Mouse (Mus musculus) limb, embryonic 14.5 days (tissue): ENCODE measurements around the gene Kctd17. TPM values are rescaled to one million over a fixed set of nuclear protein-coding genes. Genes with fewer than 3 reads are reported as not detected.

ENCODE experiments used
- ATAC-seq: fragments of 200-750 bp; cut with Nextera tagmentation; 2 replicates; pipeline ENCODE4 v1.8.0; 2017; ENCODE audit warnings: low read depth, moderate number of reproducible peaks, moderate TSS enrichment; ENCODE audit not compliant: low FRiP score
- DNase-seq: peaks from one replicate; pipeline ENCODE4 v3.0.0-alpha.2; 2015; ENCODE audit warnings: low spot score
- H3K27ac ChIP-seq: fragments of 300-500 bp; sonication (generic); replicated peaks from 2 replicates; pipeline ENCODE4 v1.5.1; 2014; ENCODE audit warnings: low read depth, mild to moderate bottlenecking, low read length, moderate library complexity, mixed read lengths
- H3K27me3 ChIP-seq: fragments of 300-500 bp; sonication (generic); 2 replicates; pipeline ENCODE4 v1.6.1; 2014; ENCODE audit warnings: low read length, mixed read lengths; ENCODE audit not compliant: control insufficient read depth, insufficient read depth
- H3K36me3 ChIP-seq: fragments of 300-500 bp; sonication (generic); 2 replicates; pipeline ENCODE4 v1.6.1; 2014; ENCODE audit warnings: mild to moderate bottlenecking, low read length, moderate library complexity, mixed read lengths; ENCODE audit not compliant: control insufficient read depth, insufficient read depth
- H3K4me1 ChIP-seq: fragments of 300-500 bp; sonication (generic); 2 replicates; pipeline ENCODE4 v1.6.1; 2014; ENCODE audit warnings: antibody characterized with exemption, low read length, mixed read lengths; ENCODE audit not compliant: control insufficient read depth, insufficient read depth
- H3K4me2 ChIP-seq: fragments of 300-500 bp; sonication (generic); replicated peaks from 2 replicates; pipeline ENCODE4 v1.6.1; 2014; ENCODE audit warnings: low read depth, mild to moderate bottlenecking, low read length, moderate library complexity; ENCODE audit not compliant: severe bottlenecking
- H3K4me3 ChIP-seq: fragments of 300-500 bp; sonication (generic); replicated peaks from 2 replicates; pipeline ENCODE4 v1.5.1; 2014; ENCODE audit warnings: low read length
- H3K9ac ChIP-seq: fragments of 300-500 bp; sonication (generic); 2 replicates; pipeline ENCODE4 v1.6.1; 2014; ENCODE audit warnings: mild to moderate bottlenecking, low read depth, low read length, moderate library complexity; ENCODE audit not compliant: severe bottlenecking
- H3K9me3 ChIP-seq: fragments of 300-500 bp; sonication (generic); 2 replicates; pipeline ENCODE4 v1.6.1; 2016; ENCODE audit warnings: low read length; ENCODE audit not compliant: control insufficient read depth
- POLR2A ChIP-seq: fragments of 200-500 bp; IDR thresholded peaks from 2 replicates; pipeline ENCODE4 v1.8.0; 2012; ENCODE audit warnings: inconsistent platforms, mild to moderate bottlenecking, moderate library complexity, borderline replicate concordance; ENCODE audit not compliant: insufficient read depth, insufficient read length; ENCODE audit errors: extremely low read depth
- WGBS: fragments of 180-500 bp; shearing (Covaris S2); extraction: QIAGEN DNeasy Blood & Tissue Kit; methylation state at CpG from one replicate; pipeline ENCODE4 v1.1.7; 2014; 5-methylcytosine and 5-hydroxymethylcytosine counted together
- polyA plus RNA-seq, 2 experiments: library from polyadenylated mRNA; depleted of rRNA in 1 of 2; stranded (reverse) in 1 of 2; unstranded in 1 of 2; fragments of >200 nt; fragmentation: Nextera tagmentation in 1 of 2; extraction: Ambion mirVana in 1 of 2; gene quantifications; 2 replicates each; pipeline versions ENCODE4 v1.2.1 to v1.2.3; 2012 to 2014

The Kctd17 gene
- polyA plus RNA-seq, 2 experiments = 47.9 to 149 TPM

DNA sequence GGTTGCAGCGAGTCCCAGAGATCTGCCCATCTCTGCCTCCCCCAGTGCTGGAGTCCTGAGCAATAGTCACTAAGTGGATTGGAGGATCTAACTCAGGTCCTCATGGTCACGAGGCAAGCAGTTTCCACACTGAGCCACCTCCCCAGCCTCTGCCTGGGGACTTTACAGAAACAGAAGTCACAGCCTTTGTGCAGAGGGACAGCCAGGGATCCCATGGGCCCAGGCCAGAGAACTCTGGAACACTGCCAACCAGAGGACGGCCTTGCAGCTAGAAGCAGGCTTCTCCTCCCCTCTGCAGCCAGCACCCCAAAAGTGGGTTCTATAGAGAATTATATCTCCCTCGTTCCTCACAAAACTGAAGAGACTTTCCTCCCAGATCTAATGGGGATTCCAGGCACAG is 26.4 kb upstream of the Kctd17 start:
- Histone ChIP-seq H3K27me3 (no peaks in the 10 kb centered on the region), H3K9me3 (no peaks in the 10 kb centered on the region), H3K36me3 (no peaks in the 10 kb centered on the region), H3K4me3 (no peak overlapping the region), H3K27ac (no peak overlapping the region), H3K4me2 (no peak overlapping the region), H3K9ac (no peak overlapping the region), H3K4me1 (peaks cover 15% of the 10 kb centered on the region; the same call in 1 of the 2 replicates)
- DNase-seq (no peak), ATAC-seq (no peak)
- 55% methylated on average over 4 of the region's 4 CpGs for whole genome bisulfite sequencing
- no peak for TF ChIP-seq POLR2A

DNA sequence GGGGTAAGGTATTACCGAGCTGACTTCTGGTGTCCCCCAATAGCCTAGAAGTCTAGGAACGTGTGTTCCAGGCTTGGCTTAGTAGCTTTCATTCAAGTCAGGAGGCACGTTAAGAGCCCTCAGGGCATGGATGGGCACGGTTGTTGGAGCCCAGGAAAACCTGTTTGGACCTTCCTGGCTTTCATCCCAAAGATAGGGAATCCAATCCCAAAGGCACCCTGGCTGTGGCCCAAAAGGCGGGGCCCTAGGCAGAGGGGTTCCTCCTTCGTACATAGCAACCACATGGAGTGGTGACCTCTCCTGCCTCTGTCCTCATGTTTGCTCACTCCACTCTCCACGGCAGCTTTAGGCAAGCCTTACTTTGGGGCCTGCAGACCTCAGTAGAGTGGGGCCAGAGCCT is 25.9 kb upstream of the Kctd17 start:
- no peak overlapping the region for H3K27ac ChIP-seq
- no peak overlapping the region for H3K4me2 ChIP-seq
- TF ChIP-seq POLR2A = no peak
- H3K4me1 ChIP-seq = peaks cover 19% of the 10 kb centered on the region
- no peak for DNase-seq
- no peak overlapping the region for H3K9ac ChIP-seq
- no peak overlapping the region for H3K4me3 ChIP-seq
- H3K36me3 ChIP-seq = no peaks in the 10 kb centered on the region
- H3K27me3 ChIP-seq = no peaks in the 10 kb centered on the region
- ATAC-seq = no peak
- WGBS = 74% methylated on average over 7 of the region's 7 CpGs
- no peaks in the 10 kb centered on the region for H3K9me3 ChIP-seq

DNA sequence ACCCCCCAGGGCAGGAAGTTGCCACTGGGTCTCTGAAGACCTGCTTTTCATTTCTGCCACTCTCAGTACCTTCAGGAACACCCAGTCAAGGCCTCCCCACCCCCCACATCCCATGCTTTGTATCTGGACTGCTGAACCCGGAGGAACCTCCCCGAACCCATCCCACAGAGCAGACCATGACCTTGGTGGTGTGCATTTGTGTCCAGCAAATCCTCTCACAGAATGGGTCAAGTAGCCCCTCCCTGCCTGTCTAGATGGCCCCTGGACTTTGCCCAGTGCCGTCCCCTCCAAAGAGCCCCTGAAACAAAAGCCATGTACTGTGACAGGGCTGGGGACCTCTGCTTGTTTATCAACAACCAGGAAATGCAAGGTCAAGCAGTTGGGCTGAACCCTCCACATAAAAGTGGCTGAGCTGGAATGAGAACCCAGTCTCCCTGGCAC is 25.0 kb upstream of the Kctd17 start:
- H3K4me2 ChIP-seq = no peak overlapping the region
- no peak overlapping the region for H3K9ac ChIP-seq
- no peaks in the 10 kb centered on the region; the same call in 1 of the 2 replicates for H3K27me3 ChIP-seq
- H3K4me3 ChIP-seq = no peak overlapping the region
- DNase-seq (no peak), ATAC-seq (no peak)
- no peaks in the 10 kb centered on the region for H3K36me3 ChIP-seq
- TF ChIP-seq POLR2A = no peak
- peaks cover 19% of the 10 kb centered on the region for H3K4me1 ChIP-seq
- 46% methylated on average over 3 of the region's 3 CpGs for WGBS
- no peaks in the 10 kb centered on the region for H3K9me3 ChIP-seq
- no peak overlapping the region for H3K27ac ChIP-seq

DNA sequence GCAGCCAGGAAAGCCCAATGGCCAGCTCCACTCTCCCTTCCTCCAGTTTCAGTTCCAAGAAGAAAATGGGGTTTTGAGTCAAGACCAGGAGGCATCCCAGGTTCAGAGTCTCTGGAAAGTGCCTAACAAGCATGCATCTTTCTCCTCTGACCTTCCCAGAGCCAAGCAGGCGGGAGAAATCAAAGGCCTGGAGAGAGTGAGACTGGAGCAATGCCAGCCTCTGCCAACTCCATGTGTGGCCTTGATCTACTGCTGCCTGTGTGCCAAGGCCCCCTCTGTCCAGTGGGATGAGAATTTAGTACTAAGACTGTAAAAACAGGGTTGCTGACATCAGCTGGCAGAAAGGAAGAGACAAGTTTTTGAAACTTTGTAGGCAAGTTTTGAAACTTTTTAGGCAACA is 24.5 kb upstream of the Kctd17 start:
- no peak for ATAC-seq
- H3K36me3 ChIP-seq = no peaks in the 10 kb centered on the region
- no peak overlapping the region for H3K4me3 ChIP-seq
- 59% methylated on average over 1 of the region's 1 CpGs for WGBS
- no peak overlapping the region for H3K4me2 ChIP-seq
- no peak for TF ChIP-seq POLR2A
- peaks cover 5% of the 10 kb centered on the region for H3K27me3 ChIP-seq
- peak overlapping the region; percentile 12; the same call in 1 of the 2 replicates for H3K9ac ChIP-seq
- H3K27ac ChIP-seq = no peak overlapping the region
- H3K9me3 ChIP-seq = no peaks in the 10 kb centered on the region
- H3K4me1 ChIP-seq = peaks cover 19% of the 10 kb centered on the region
- no peak for DNase-seq

DNA sequence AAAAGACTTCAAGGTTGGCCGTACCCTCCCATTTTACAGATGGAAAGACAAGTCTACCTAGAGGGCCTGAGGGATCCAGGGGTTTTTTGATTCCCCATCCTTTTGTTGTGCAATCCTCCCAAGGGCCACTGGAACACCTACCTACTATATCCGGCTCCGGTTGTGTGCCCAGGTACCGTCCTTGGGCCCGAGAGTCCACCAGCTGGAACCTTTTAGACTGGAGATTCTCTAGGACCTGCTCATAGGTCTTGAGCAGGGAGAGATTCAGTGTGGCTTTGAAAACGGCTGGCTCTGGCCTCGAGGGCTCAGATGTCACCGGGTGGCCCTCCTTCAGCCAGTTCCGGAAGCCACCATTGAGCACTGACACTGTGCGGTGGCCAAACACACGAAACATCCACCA is 23.3 kb upstream of the Kctd17 start:
- DNase-seq = no peak
- H3K9me3 ChIP-seq = no peaks in the 10 kb centered on the region

More for the DNA sequence above, 23.3 kb upstream of the Kctd17 start:
- TF ChIP-seq POLR2A = no peak
- no peak for ATAC-seq
- no peaks in the 10 kb centered on the region for H3K36me3 ChIP-seq
- peak overlapping the region; percentile 72 for H3K4me3 ChIP-seq
- H3K9ac ChIP-seq = no peak overlapping the region
- H3K27ac ChIP-seq = no peak overlapping the region
- H3K4me2 ChIP-seq = peak overlapping the region; percentile 97
- H3K4me1 ChIP-seq = peaks cover 24% of the 10 kb centered on the region
- 55% methylated on average over 11 of the region's 11 CpGs for WGBS
- H3K27me3 ChIP-seq = peaks cover 17% of the 10 kb centered on the region
